Comparison of ENCODE assay signal across 16 mouse cellular contexts in genomic region chr17:40806953-40807572, GRCm38 (mm10). TPM values are rescaled to one million over a fixed set of nuclear protein-coding genes. Genes with fewer than 3 reads are reported as not detected.
DNase-seq lines count a peak whose midpoint lies in the region; ATAC-seq and TF ChIP-seq lines count a peak whose summit lies in the region.
"Had no signal": no experiment of that assay in that cellular context is flagged by ENCODE, and none has a peak within 500 bp of the region (broad histone marks: within the 10 kb centered on the region; RNA-seq: fewer than 3 reads in every experiment).

Gene Crisp2, minus strand, starts transcription at chr17:40807003.

- no peak for DNase-seq in lung, embryonic 14.5 days
- no peak for DNase-seq in lung, adult 2 months
- DNase-seq in c-Kit-positive CD71-positive TER-119-positive erythroid progenitor cells, embryonic 14.5 days (ENCODE audit: low spot score) = peak; percentile 65
- no peak for DNase-seq in cerebellum, postnatal 10 days
- DNase-seq in left cerebral cortex, adult 2 months (ENCODE audit: extremely low spot score in 1 of 2, low spot score in 2 of 2) = no peak
- DNase-seq: cerebellum, adult 11-12 months; gastrocnemius, postnatal 10 days; kidney, adult 8-10 months had no signal

- H3K27me3 ChIP-seq in lung, embryonic 14.5 days (ENCODE audit: insufficient read depth, low read length) = no peaks in the 10 kb centered on the region
- H3K27me3 ChIP-seq in intestine, embryonic 16.5 days (replicated peaks; ENCODE audit: control insufficient read depth, insufficient read depth, low read length) = no peaks in the 10 kb centered on the region
- H3K27me3 ChIP-seq: hindbrain, embryonic 15.5 days had no signal

- peak within 1 kb of the TSS; percentile 50; the same call in 1 of the 2 replicates for H3K27ac ChIP-seq in lung, embryonic 14.5 days (ENCODE audit: low read depth)
- H3K27ac ChIP-seq in intestine, embryonic 16.5 days (ENCODE audit: low read length) = no peak within 1 kb of the TSS
- no peak within 1 kb of the TSS for H3K27ac ChIP-seq in left cerebral cortex, adult 2 months
- H3K27ac ChIP-seq: hindbrain, embryonic 15.5 days had no signal

- H3K9ac ChIP-seq in lung, embryonic 14.5 days = no peak within 1 kb of the TSS
- no peak within 1 kb of the TSS for H3K9ac ChIP-seq in intestine, embryonic 16.5 days (ENCODE audit: low read depth, low read length)
- H3K9ac ChIP-seq: hindbrain, embryonic 15.5 days had no signal

- 34% methylated on average over 2 of the region's 2 CpGs for WGBS in lung, embryonic 14.5 days
- 40% methylated on average over 2 of the region's 2 CpGs for WGBS in lung, adult 2 months
- WGBS in intestine, embryonic 16.5 days = 53% methylated on average over 2 of the region's 2 CpGs

- TF ChIP-seq CTCF in lung, embryonic 14.5 days (IDR thresholded peaks at IDR 0.05; ENCODE audit: low read depth) = no peak
- TF ChIP-seq CTCF in lung, adult 2 months (IDR thresholded peaks at IDR 0.05; ENCODE audit: insufficient read depth, low read length) = no peak
- TF ChIP-seq CTCF in left cerebral cortex, adult 2 months (IDR thresholded peaks at IDR 0.05) = no peak

- intact Hi-C loops in left cerebral cortex, adult 2 months (cut with DNase I) = no loop called here

- no peaks in the 10 kb centered on the region for H3K36me3 ChIP-seq in lung, embryonic 14.5 days (ENCODE audit: insufficient read depth)
- no peaks in the 10 kb centered on the region for H3K36me3 ChIP-seq in intestine, embryonic 16.5 days (ENCODE audit: control insufficient read depth, insufficient read depth, low read length)
- H3K36me3 ChIP-seq: hindbrain, embryonic 15.5 days had no signal

- no peak for TF ChIP-seq POLR2A in lung, adult 2 months (IDR thresholded peaks at IDR 0.05; ENCODE audit: borderline replicate concordance, extremely low read depth, low read depth, low read length)

- no peaks in the 10 kb centered on the region; the same call in 1 of the 2 replicates for H3K4me1 ChIP-seq in lung, embryonic 14.5 days (ENCODE audit: insufficient read depth)
- no peaks in the 10 kb centered on the region for H3K4me1 ChIP-seq in lung, adult 2 months (ENCODE audit: control insufficient read depth, insufficient read depth, low read length)
- H3K4me1 ChIP-seq in intestine, embryonic 16.5 days (ENCODE audit: control insufficient read depth, insufficient read depth, low read length) = no peaks in the 10 kb centered on the region
- H3K4me1 ChIP-seq: hindbrain, embryonic 15.5 days had no signal

- H3K4me2 ChIP-seq in lung, embryonic 14.5 days = no peak within 1 kb of the TSS
- no peak within 1 kb of the TSS for H3K4me2 ChIP-seq in intestine, embryonic 16.5 days (ENCODE audit: low read depth, low read length)
- H3K4me2 ChIP-seq: hindbrain, embryonic 15.5 days had no signal

- no peak for ATAC-seq in lung, embryonic 14.5 days (ENCODE audit: insufficient read depth)
- peak; percentile 52; the same call in 1 of the 2 replicates for ATAC-seq in intestine, embryonic 16.5 days
- peak; percentile 18 for ATAC-seq in megakaryocyte progenitor cell, adult 5-6 weeks (replicated peaks; ENCODE audit: poor library complexity)
- ATAC-seq: midbrain, embryonic 16.5 days had no signal

- no peaks in the 10 kb centered on the region for H3K9me3 ChIP-seq in lung, embryonic 14.5 days (ENCODE audit: low read depth, low read length)
- H3K9me3 ChIP-seq in intestine, embryonic 16.5 days (ENCODE audit: control insufficient read depth, low read length) = no peaks in the 10 kb centered on the region
- H3K9me3 ChIP-seq: hindbrain, embryonic 15.5 days had no signal

- no peak within 1 kb of the TSS for H3K4me3 ChIP-seq in lung, embryonic 14.5 days (ENCODE audit: low read depth, low read length)
- H3K4me3 ChIP-seq in lung, adult 2 months (replicated peaks; ENCODE audit: extremely low read depth, low read depth, low read length) = no peak within 1 kb of the TSS
- no peak within 1 kb of the TSS for H3K4me3 ChIP-seq in intestine, embryonic 16.5 days (ENCODE audit: low read length)
- H3K4me3 ChIP-seq in left cerebral cortex, adult 2 months = no peak within 1 kb of the TSS
- H3K4me3 ChIP-seq: hindbrain, embryonic 15.5 days had no signal

RNA-seq across cellular contexts. Expression of gene Crisp2, which starts in this region (rescaled TPM):
- polyA plus RNA-seq in lung, embryonic 14.5 days (2014; fragmentation: Nextera tagmentation; extraction: Ambion mirVana) = not detected in 2 replicates
- polyA plus RNA-seq in lung, adult 2 months (2012; rRNA removed) = not detected in 2 replicates
- 0.10 TPM in 1 of 2 replicates, not detected in the other for polyA plus RNA-seq in intestine, embryonic 16.5 days (2015; fragmentation: Nextera tagmentation; extraction: Ambion mirVana)
- 0.54 TPM in 1 of 2 replicates, not detected in the other for total RNA-seq in megakaryocyte progenitor cell, adult 5-6 weeks (2015)
- total RNA-seq in megakaryocyte progenitor cell, adult 5-6 weeks (2017) = 0.29 and 0.78 TPM in 2 replicates
- not detected for total RNA-seq in left cerebral cortex, adult 2 months (2021)
- total RNA-seq: gastrocnemius, postnatal 10 days; layer of hippocampus, adult 8-10 months; left cerebral cortex, postnatal 25 days had no signal
- polyA plus RNA-seq: heart, embryonic 14.5 days; midbrain, embryonic 16.5 days; neural tube, embryonic 11.5 days had no signal

Comparison
In these comparisons a context has a peak if more than half of its experiments do, and no peak if none do; other contexts are left out.
1. Peak in ATAC-seq in intestine, embryonic 16.5 days; RNA of the gene not detected or under 1 TPM.
2. Peak in ATAC-seq in megakaryocyte progenitor cell, adult 5-6 weeks; RNA of the gene not detected or under 1 TPM.